Mouse (Mus musculus) hindbrain, embryonic 12.5 days (tissue): ENCODE results near the gene Rfx8. TPM values are rescaled to one million over a fixed set of nuclear protein-coding genes. Genes with fewer than 3 reads are reported as not detected.

Experiments used
- ATAC-seq: fragments of 200-750 bp; cut with Nextera tagmentation; 2 replicates; pipeline ENCODE4 v1.8.0; 2017; ENCODE audit warnings: moderate TSS enrichment; ENCODE audit not compliant: low FRiP score
- H3K27ac ChIP-seq: fragments of 300-500 bp; sonication (generic); 2 replicates; pipeline ENCODE4 v1.5.1; 2016; ENCODE audit warnings: mild to moderate bottlenecking
- H3K27me3 ChIP-seq: fragments of 300-500 bp; sonication (generic); 2 replicates; pipeline ENCODE4 v1.6.1; 2016; ENCODE audit warnings: mild to moderate bottlenecking
- H3K36me3 ChIP-seq: fragments of 300-500 bp; sonication (generic); 2 replicates; pipeline ENCODE4 v1.6.1; 2016; ENCODE audit warnings: mild to moderate bottlenecking
- H3K4me1 ChIP-seq: fragments of 300-500 bp; sonication (generic); 2 replicates; pipeline ENCODE4 v1.6.1; 2016
- H3K4me2 ChIP-seq: fragments of 300-500 bp; sonication (generic); replicated peaks from 2 replicates; pipeline ENCODE4 v1.6.1; 2016; ENCODE audit warnings: mild to moderate bottlenecking
- H3K4me3 ChIP-seq: fragments of 300-500 bp; sonication (generic); 2 replicates; pipeline ENCODE4 v1.5.1; 2016; ENCODE audit warnings: mild to moderate bottlenecking
- H3K9ac ChIP-seq: fragments of 300-500 bp; sonication (generic); 2 replicates; pipeline ENCODE4 v1.6.1; 2016; ENCODE audit warnings: mild to moderate bottlenecking, moderate library complexity
- H3K9me3 ChIP-seq: fragments of 300-500 bp; sonication (generic); replicated peaks from 2 replicates; pipeline ENCODE4 v1.6.1; 2016; ENCODE audit warnings: mild to moderate bottlenecking
- WGBS: fragments of 180-500 bp; shearing (Covaris S2); methylation state at CpG from one replicate; pipeline ENCODE4 v1.1.7; 2016; 5-methylcytosine and 5-hydroxymethylcytosine counted together
- polyA plus RNA-seq: library from polyadenylated mRNA; unstranded; fragments of >200 nt; fragmentation: Nextera tagmentation; extraction: Ambion mirVana; gene quantifications from 2 replicates; pipeline ENCODE4 v1.2.1, GENCODE M21; 2016

Gene Rfx8
- polyA plus RNA-seq, 1 experiment from 2014 or later, result 0.93 TPM

- no peak overlapping the region for H3K9ac ChIP-seq
- 70% methylated on average over 3 of the region's 3 CpGs for WGBS
- no peak overlapping the region for H3K27ac ChIP-seq
- no peak overlapping the region for H3K4me3 ChIP-seq
- no peaks in the 10 kb centered on the region for H3K36me3 ChIP-seq
- H3K9me3 ChIP-seq, result 0 out of 2 replicates have a peak, but pooled peaks cover 1% of the 10 kb centered on the region
- no peak for ATAC-seq
- H3K4me1 ChIP-seq, result no peaks in the 10 kb centered on the region
- H3K27me3 ChIP-seq, result no peaks in the 10 kb centered on the region
- H3K4me2 ChIP-seq, result no peak overlapping the region
These were observed 95.3 kb downstream of the Rfx8 start for GRCm38 (mm10) chr1:39625491-39625890.

DNA sequence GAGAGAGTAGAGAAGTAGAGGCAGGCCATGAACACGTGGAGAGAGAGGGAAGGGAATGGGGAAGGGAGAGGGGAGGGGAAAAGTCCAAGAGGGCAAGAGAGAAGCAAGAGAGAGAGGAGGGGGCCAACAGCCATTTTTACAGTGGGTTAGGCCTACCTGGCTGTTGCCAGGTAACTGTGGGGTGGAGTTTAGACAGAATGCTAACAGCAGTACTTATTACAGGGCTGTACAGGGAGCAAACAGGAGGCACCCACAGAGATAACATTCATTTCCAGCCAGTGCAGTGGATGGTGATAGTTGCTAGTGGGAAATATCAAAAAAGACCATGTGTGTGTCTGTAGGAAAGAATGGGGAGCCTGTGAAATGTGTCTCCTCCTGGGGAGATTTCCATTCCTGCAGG lies 97.1 kb downstream of the Rfx8 start:
- H3K4me3 ChIP-seq, result no peak overlapping the region
- no peak overlapping the region for H3K9ac ChIP-seq
- H3K36me3 ChIP-seq, result no peaks in the 10 kb centered on the region
- no peak overlapping the region for H3K27ac ChIP-seq
- H3K9me3 ChIP-seq, result 0 out of 2 replicates have a peak, but pooled peaks cover 4% of the 10 kb centered on the region
- WGBS, result 62% methylated on average over 1 of the region's 1 CpGs
- H3K4me1 ChIP-seq, result no peaks in the 10 kb centered on the region
- ATAC-seq, result no peak
- H3K27me3 ChIP-seq, result no peaks in the 10 kb centered on the region
- H3K4me2 ChIP-seq, result no peak overlapping the region

DNA sequence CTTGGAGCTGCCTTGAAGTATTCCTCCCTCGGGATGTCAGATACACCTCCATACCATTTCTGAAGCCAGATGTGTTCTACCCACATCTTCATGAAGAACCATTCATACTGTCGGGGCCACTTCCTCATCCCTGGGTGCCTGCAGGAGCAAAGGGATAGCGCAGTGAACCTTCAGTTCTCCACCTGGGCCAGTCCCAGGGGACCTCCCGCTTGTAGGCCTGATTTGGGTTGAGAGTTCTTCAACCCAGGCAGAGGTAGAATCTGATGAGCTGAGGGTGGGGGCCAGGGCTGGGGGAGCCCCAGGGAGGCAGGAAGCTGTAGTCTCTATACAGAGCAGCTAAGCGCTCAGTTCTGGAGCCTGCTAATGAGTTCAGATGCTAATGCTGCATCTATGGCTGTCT lies 97.7 kb downstream of the Rfx8 start:
- Histone ChIP-seq H3K4me3 (no peak overlapping the region), H3K9me3 (0 out of 2 replicates have a peak, but pooled peaks cover 4% of the 10 kb centered on the region), H3K4me2 (no peak overlapping the region), H3K9ac (no peak overlapping the region), H3K27ac (no peak overlapping the region), H3K36me3 (no peaks in the 10 kb centered on the region), H3K4me1 (peaks cover 4% of the 10 kb centered on the region; the same call in 1 of the 2 replicates), H3K27me3 (no peaks in the 10 kb centered on the region)
- WGBS, result 88% methylated on average over 5 of the region's 5 CpGs
- no peak for ATAC-seq

GRCm38 (mm10) chr1:39618524-39618923 lies 102.3 kb downstream of the Rfx8 start:
- H3K9me3 ChIP-seq, result 0 out of 2 replicates have a peak, but pooled peaks cover 4% of the 10 kb centered on the region
- H3K4me3 ChIP-seq, result no peak overlapping the region
- WGBS, result 41% methylated on average over 8 of the region's 8 CpGs
- peaks cover 2% of the 10 kb centered on the region; the same call in 1 of the 2 replicates for H3K27me3 ChIP-seq
- peaks cover 4% of the 10 kb centered on the region; the same call in 1 of the 2 replicates for H3K4me1 ChIP-seq
- no peak overlapping the region for H3K9ac ChIP-seq
- no peak overlapping the region for H3K4me2 ChIP-seq
- no peak for ATAC-seq
- H3K27ac ChIP-seq, result no peak overlapping the region
- no peaks in the 10 kb centered on the region for H3K36me3 ChIP-seq

DNA sequence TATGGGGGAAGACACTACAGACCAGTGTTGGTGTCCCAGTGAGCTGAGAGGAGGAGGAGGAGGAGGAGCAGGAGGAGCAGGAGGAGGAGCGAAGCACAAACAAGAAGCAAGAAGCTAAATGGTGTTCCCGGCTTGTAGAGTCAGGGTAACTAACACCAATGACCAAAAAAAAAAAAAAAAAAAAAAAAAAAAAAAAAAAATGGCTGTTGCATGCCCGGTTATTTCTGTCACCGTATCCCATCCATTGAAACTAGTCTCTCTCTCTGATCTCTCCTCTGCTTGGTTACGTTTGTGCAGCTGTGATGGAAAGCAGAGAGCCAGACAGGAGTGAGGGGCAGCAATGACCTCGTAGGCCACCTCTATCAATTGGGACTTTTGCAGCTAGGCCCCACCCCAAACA lies 105.3 kb downstream of the Rfx8 start:
- Histone ChIP-seq H3K4me1 (peaks cover 4% of the 10 kb centered on the region; the same call in 1 of the 2 replicates), H3K9ac (no peak overlapping the region), H3K27me3 (peaks cover 2% of the 10 kb centered on the region; the same call in 1 of the 2 replicates), H3K9me3 (0 out of 2 replicates have a peak, but pooled peaks cover 3% of the 10 kb centered on the region), H3K4me3 (no peak overlapping the region), H3K27ac (no peak overlapping the region), H3K36me3 (no peaks in the 10 kb centered on the region), H3K4me2 (no peak overlapping the region)
- 78% methylated on average over 6 of the region's 6 CpGs for WGBS
- no peak for ATAC-seq

Other genes with a start within 250 kb of the Rfx8 start
- 8.6 and 10.2 TPM in 2 replicates for gene Tbc1d8, start 242.2 kb downstream of the Rfx8 start, polyA plus RNA-seq
- gene Cnot11, start 186.0 kb downstream of the Rfx8 start, polyA plus RNA-seq, result 28.7 and 29.1 TPM in 2 replicates
- gene Rnf149, start 143.6 kb downstream of the Rfx8 start, polyA plus RNA-seq, result 37.7 and 39.0 TPM in 2 replicates
- gene Creg2, start 69.5 kb downstream of the Rfx8 start, polyA plus RNA-seq, result 2.0 and 2.3 TPM in 2 replicates
- gene Gm3646, start 84.3 kb upstream of the Rfx8 start, polyA plus RNA-seq, result not detected in 2 replicates
- gene Map4k4, start 179.9 kb upstream of the Rfx8 start, polyA plus RNA-seq, result 65.6 and 66.2 TPM in 2 replicates